Mouse (Mus musculus) CH12.LX (cell line): ENCODE measurements at regions not wholly inside any gene's neighbourhood (a gene's known extent, or its start where the extent isn't known, plus 50 kb on each side); places are given as distances from the start of the nearest gene placed in this dataset.

Experiments
- DNase-seq: peaks from one replicate; pipeline ENCODE4 v3.0.0-alpha.2; 2013; ENCODE audit errors: extremely low read depth
- H3K27ac ChIP-seq: 2 replicates; pipeline ENCODE4 v1.5.1; 2012; ENCODE audit warnings: low read depth, mild to moderate bottlenecking, control low read depth, moderate library complexity; ENCODE audit not compliant: insufficient read depth
- H3K27me3 ChIP-seq: replicated peaks from 2 replicates; pipeline ENCODE3; 2012; ENCODE audit warnings: inconsistent platforms
- H3K36me3 ChIP-seq, 2 experiments: replicated peaks in 1 of 2; 2 replicates each; pipeline versions ENCODE3 to v1.6.1; 2012; ENCODE audit warnings: inconsistent platforms in 1 of 2, low read length in 1 of 2, mild to moderate bottlenecking in 1 of 2, mixed read lengths in 1 of 2, moderate library complexity in 1 of 2; ENCODE audit not compliant: control insufficient read depth in 1 of 2, insufficient read depth in 1 of 2
- H3K4me1 ChIP-seq, 2 experiments: 2 replicates each; pipeline ENCODE4 v1.6.1; 2012; ENCODE audit warnings: inconsistent platforms in 1 of 2, moderate library complexity in 1 of 2; ENCODE audit not compliant: insufficient read depth in 2 of 2, control insufficient read depth in 1 of 2
- H3K4me2 ChIP-seq: 2 replicates; pipeline ENCODE4 v1.6.1; 2012; ENCODE audit warnings: low read depth, mild to moderate bottlenecking, control low read depth; ENCODE audit not compliant: poor library complexity, insufficient read depth, severe bottlenecking
- H3K4me3 ChIP-seq, 3 experiments: fragments of 150-350 bp in 1 of 3; sonication (generic) in 1 of 3; replicated peaks in 1 of 3; 2 replicates each; pipeline versions ENCODE3 to v1.5.1; 2011 to 2012; ENCODE audit warnings: low read depth in 2 of 3, low read length in 2 of 3, mild to moderate bottlenecking in 2 of 3, moderate library complexity in 2 of 3, control low read depth in 1 of 3, improper control_type of control experiment in 1 of 3, inconsistent platforms in 1 of 3, mixed read lengths in 1 of 3; ENCODE audit not compliant: poor library complexity in 1 of 3
- H3K79me2 ChIP-seq: replicated peaks from 2 replicates; pipeline ENCODE4 v1.6.1; 2012; ENCODE audit warnings: mild to moderate bottlenecking, moderate library complexity; ENCODE audit not compliant: control insufficient read depth, poor library complexity, insufficient read depth, severe bottlenecking; ENCODE audit errors: extremely low read depth
- H3K9ac ChIP-seq: 2 replicates; pipeline ENCODE4 v1.6.1; 2012; ENCODE audit warnings: low read depth, mild to moderate bottlenecking, control low read depth, moderate library complexity; ENCODE audit not compliant: insufficient read depth
- H3K9me3 ChIP-seq: replicated peaks from 2 replicates; pipeline ENCODE3; 2012; ENCODE audit warnings: low read length, inconsistent platforms, mixed read lengths
- BHLHE40 ChIP-seq: IDR thresholded peaks from 2 replicates; pipeline ENCODE4 v1.6.1; 2011; ENCODE audit warnings: mild to moderate bottlenecking, low read depth, low read length, improper control_type of control experiment
- CTCF ChIP-seq, 2 experiments: IDR thresholded peaks in 1 of 2; conservative IDR thresholded peaks in 1 of 2; 2 replicates each; pipeline ENCODE4 v1.5.1; 2011 to 2012; ENCODE audit warnings: low read depth in 2 of 2, low read length in 2 of 2, improper control_type of control experiment in 1 of 2, inconsistent platforms in 1 of 2, mild to moderate bottlenecking in 1 of 2, moderate library complexity in 1 of 2
- E2F4 ChIP-seq: IDR thresholded peaks from 2 replicates; pipeline ENCODE4 v1.6.1; 2011; ENCODE audit warnings: low read depth, low read length, improper control_type of control experiment; ENCODE audit not compliant: insufficient replicate concordance
- ETS1 ChIP-seq: conservative IDR thresholded peaks from 2 replicates; pipeline ENCODE4 v1.6.1; 2012; ENCODE audit warnings: low read depth, mild to moderate bottlenecking, inconsistent platforms, low read length, improper control_type of control experiment, moderate library complexity
- GABPA ChIP-seq: IDR thresholded peaks from 2 replicates; pipeline ENCODE4 v1.6.1; 2012; ENCODE audit warnings: low read depth, low read length, improper control_type of control experiment, inconsistent platforms; ENCODE audit not compliant: insufficient replicate concordance
- KAT2A ChIP-seq: IDR thresholded peaks from 2 replicates; pipeline ENCODE4 v1.6.1; 2012; ENCODE audit warnings: low read length, improper control_type of control experiment, inconsistent platforms; ENCODE audit not compliant: insufficient replicate concordance
- MAFK ChIP-seq: IDR thresholded peaks from 2 replicates; pipeline ENCODE4 v1.6.1; 2011; ENCODE audit warnings: low read length, improper control_type of control experiment; ENCODE audit not compliant: insufficient replicate concordance
- MAZ ChIP-seq: IDR thresholded peaks from 2 replicates; pipeline ENCODE4 v1.6.1; 2012; ENCODE audit warnings: low read depth, mild to moderate bottlenecking, inconsistent platforms, low read length, improper control_type of control experiment, moderate library complexity
- MEF2A ChIP-seq: IDR thresholded peaks from 2 replicates; pipeline ENCODE4 v1.6.1; 2014; ENCODE audit warnings: low read depth, mild to moderate bottlenecking, inconsistent platforms, low read length, improper control_type of control experiment, borderline replicate concordance
- MXI1 ChIP-seq: IDR thresholded peaks from 2 replicates; pipeline ENCODE4 v1.6.1; 2011; ENCODE audit warnings: mild to moderate bottlenecking, low read depth, low read length, improper control_type of control experiment
- NELFE ChIP-seq: IDR thresholded peaks from 2 replicates; pipeline ENCODE4 v1.6.1; 2011; ENCODE audit warnings: low read depth, low read length, improper control_type of control experiment
- POLR2AphosphoS2 ChIP-seq: IDR thresholded peaks from 2 replicates; pipeline ENCODE4 v1.6.1; 2011; ENCODE audit warnings: low read depth, low read length, improper control_type of control experiment
- RAD21 ChIP-seq: IDR thresholded peaks from 2 replicates; pipeline ENCODE4 v1.6.1; 2011; ENCODE audit warnings: low read depth, mild to moderate bottlenecking, low read length, improper control_type of control experiment, moderate library complexity
- RCOR1 ChIP-seq: conservative IDR thresholded peaks from 2 replicates; pipeline ENCODE4 v1.6.1; 2012; ENCODE audit warnings: low read depth, mild to moderate bottlenecking, inconsistent platforms, low read length, improper control_type of control experiment
- SIN3A ChIP-seq: IDR thresholded peaks from 2 replicates; pipeline ENCODE4 v1.6.1; 2012; ENCODE audit warnings: low read length, improper control_type of control experiment, inconsistent platforms
- TBP ChIP-seq: conservative IDR thresholded peaks from 2 replicates; pipeline ENCODE4 v1.6.1; 2011; ENCODE audit warnings: low read depth, low read length, improper control_type of control experiment
- TCF12 ChIP-seq: IDR thresholded peaks from 2 replicates; pipeline ENCODE4 v1.6.1; 2014; ENCODE audit warnings: low read depth, mild to moderate bottlenecking, inconsistent platforms, low read length, improper control_type of control experiment
- UBTF ChIP-seq: IDR thresholded peaks from 2 replicates; pipeline ENCODE4 v1.6.1; 2012; ENCODE audit warnings: low read depth, mild to moderate bottlenecking, inconsistent platforms, low read length, improper control_type of control experiment, moderate library complexity
- USF2 ChIP-seq: conservative IDR thresholded peaks from 2 replicates; pipeline ENCODE4 v1.6.1; 2011; ENCODE audit warnings: low read depth, low read length, improper control_type of control experiment
- dilution Hi-C: fragments of 300-500 bp; cut with MboI; formaldehyde crosslinking; loops from 2 replicates; pipeline ENCODE4 v1.14.3; 2020; ENCODE audit warnings: low sequenced_read_pairs; ENCODE audit not compliant: extremely low pct_unique_long_range_greater_than_20kb, extremely low pct_ligation_motif_present
- in situ Hi-C: fragments of 300-500 bp; cut with MboI; formaldehyde crosslinking; loops from 3 replicates; pipeline ENCODE4 v1.14.3; 2019; ENCODE audit warnings: low sequenced_read_pairs, low pct_ligation_motif_present, low pct_unique_long_range_greater_than_20kb, mixed read lengths

DNA sequence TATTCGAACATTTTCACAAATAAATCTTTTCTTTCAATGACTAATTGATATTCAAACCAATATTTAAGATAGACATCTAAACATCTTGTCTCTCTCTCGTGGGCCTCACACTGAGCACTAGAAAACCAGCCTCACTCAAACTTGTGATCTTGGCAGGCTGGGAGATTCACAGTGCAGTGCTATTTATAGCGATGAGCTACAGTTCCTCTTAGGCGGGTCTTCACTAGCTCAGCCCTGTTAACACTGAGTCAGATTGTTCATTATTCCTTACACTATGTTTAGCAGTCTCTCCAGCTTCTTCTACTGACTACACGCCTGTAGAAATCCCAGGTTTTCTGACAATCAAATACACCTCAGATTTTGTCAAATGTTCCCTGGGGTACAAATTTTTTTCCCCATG is 575.3 kb downstream of the Cntn3 start:
- in situ Hi-C loops = no loop called here

DNA sequence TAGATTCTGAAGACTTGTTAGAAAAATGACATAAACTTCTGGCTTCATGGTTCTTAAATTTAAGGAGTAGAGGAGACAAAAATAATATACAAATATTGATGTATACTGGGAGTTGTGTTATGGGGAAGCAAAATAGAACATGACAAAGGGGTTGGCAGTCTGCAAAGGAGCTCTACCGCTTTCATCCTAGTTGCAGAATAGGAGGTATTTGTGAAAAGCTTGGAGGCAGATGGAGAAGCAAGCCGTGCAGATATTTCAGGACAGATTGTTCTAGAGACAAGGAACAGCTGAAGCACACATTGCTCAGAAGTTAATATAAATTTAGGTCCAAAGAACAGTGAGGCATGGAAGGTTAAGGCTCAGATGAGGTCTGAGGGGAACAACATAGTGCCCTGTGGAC is 580.1 kb downstream of the Cntn3 start:
- peaks cover 22% of the 10 kb centered on the region for H3K9me3 ChIP-seq
- in situ Hi-C loops = no loop called here
- H3K4me1 ChIP-seq = no peaks in the 10 kb centered on the region
- no peak overlapping the region for H3K9ac ChIP-seq
- H3K36me3 ChIP-seq = no peaks in the 10 kb centered on the region
- no peaks in the 10 kb centered on the region for H3K79me2 ChIP-seq
- no peak overlapping the region for H3K4me3 ChIP-seq
- no peak overlapping the region for H3K27ac ChIP-seq
- no peaks in the 10 kb centered on the region for H3K27me3 ChIP-seq
- dilution Hi-C loops = no loop called here
- H3K4me2 ChIP-seq = no peak overlapping the region
- DNase-seq = no peak
- no peak for TF ChIP-seq BHLHE40
- no peak for TF ChIP-seq KAT2A
- TF ChIP-seq USF2 = no peak
- no peak for TF ChIP-seq UBTF
- no peak for TF ChIP-seq CTCF (conservative IDR thresholded peaks at IDR 0.05 in 1 of 2, IDR thresholded peaks at IDR 0.05 in 1 of 2; ENCODE audit: low read depth in 2 of 2, low read length in 2 of 2)
- TF ChIP-seq E2F4 = no peak
- TF ChIP-seq GABPA = no peak
- no peak for TF ChIP-seq MAFK
- TF ChIP-seq RCOR1 = no peak
- no peak for TF ChIP-seq MAZ
- TF ChIP-seq POLR2AphosphoS2 = no peak
- no peak for TF ChIP-seq TCF12
- no peak for TF ChIP-seq SIN3A
- no peak for TF ChIP-seq RAD21
- TF ChIP-seq TBP = no peak
- TF ChIP-seq MXI1 = no peak
- TF ChIP-seq NELFE = no peak
- TF ChIP-seq ETS1 = no peak
- no peak for TF ChIP-seq MEF2A
- TF ChIP-seq, all 38 proteins: peak for 0

More for the DNA sequence above, 575.3 kb downstream of the Cntn3 start:
- H3K4me3 ChIP-seq = no peak overlapping the region
- no peak for DNase-seq
- TF ChIP-seq CTCF (conservative IDR thresholded peaks at IDR 0.05 in 1 of 2, IDR thresholded peaks at IDR 0.05 in 1 of 2; ENCODE audit: low read depth in 2 of 2, low read length in 2 of 2) = no peak
- TF ChIP-seq NELFE = no peak
- no peak overlapping the region for H3K9ac ChIP-seq
- no peaks in the 10 kb centered on the region for H3K4me1 ChIP-seq
- peaks cover 26% of the 10 kb centered on the region for H3K9me3 ChIP-seq
- no peaks in the 10 kb centered on the region for H3K36me3 ChIP-seq
- H3K27me3 ChIP-seq = no peaks in the 10 kb centered on the region
- no peaks in the 10 kb centered on the region for H3K79me2 ChIP-seq
- no peak overlapping the region for H3K27ac ChIP-seq
- no peak overlapping the region for H3K4me2 ChIP-seq
- dilution Hi-C loops = no loop called here
